Mouse (Mus musculus): ENCODE data around the gene Stim2. TPM values are rescaled to one million over a fixed set of nuclear protein-coding genes. Genes with fewer than 3 reads are reported as not detected.
A peak's percentile ranks its signal among the peaks of the same experiment; 100 is the strongest.

Stim2 gene
- 10 to 100 TPM; 70.2 to 77.6 TPM for total RNA-seq (2021)

DNA sequence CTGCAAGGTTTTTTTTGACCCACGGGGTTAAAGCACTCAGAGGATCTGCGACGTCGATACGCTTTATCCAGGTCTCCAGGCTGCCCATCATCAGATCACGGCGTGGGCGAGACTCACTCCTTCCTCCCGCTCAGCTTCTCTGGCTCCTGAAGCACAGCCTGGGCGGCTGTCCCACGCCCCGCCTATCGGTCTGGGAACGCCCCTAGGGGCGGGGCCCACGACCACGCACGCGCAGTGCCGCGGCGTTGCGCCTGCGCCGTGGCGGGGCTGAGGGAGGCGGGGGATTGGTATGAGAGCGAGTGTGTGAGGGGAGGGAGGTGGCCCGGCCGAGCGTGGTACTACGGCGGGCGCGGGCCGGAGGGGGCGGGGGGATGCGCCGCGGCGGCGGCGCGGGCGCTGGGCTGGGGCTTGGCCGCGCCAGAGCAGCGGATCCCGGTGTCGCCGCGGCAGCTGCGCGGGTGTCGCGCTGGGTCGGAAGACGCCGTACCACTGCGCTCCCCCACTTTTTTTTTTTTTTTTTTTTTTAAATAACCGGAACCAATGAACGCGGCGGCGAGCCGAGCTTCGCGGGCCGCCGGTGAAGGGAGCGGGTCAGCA is at the start of gene Stim2:
Gene Stim2 (plus strand): TSS at position 354 of the 597 bp plus-strand sequence.
- peak; percentile 95 to 97 for DNase-seq (ENCODE audit: low spot score in 2 of 2)
- intact Hi-C loops (cut with DNase I): loop anchor here (2.0 to 5.0 kb wide), 5 partner anchors 49 to 406 kb away; no protein-coding TSS in a partner anchor

DNA sequence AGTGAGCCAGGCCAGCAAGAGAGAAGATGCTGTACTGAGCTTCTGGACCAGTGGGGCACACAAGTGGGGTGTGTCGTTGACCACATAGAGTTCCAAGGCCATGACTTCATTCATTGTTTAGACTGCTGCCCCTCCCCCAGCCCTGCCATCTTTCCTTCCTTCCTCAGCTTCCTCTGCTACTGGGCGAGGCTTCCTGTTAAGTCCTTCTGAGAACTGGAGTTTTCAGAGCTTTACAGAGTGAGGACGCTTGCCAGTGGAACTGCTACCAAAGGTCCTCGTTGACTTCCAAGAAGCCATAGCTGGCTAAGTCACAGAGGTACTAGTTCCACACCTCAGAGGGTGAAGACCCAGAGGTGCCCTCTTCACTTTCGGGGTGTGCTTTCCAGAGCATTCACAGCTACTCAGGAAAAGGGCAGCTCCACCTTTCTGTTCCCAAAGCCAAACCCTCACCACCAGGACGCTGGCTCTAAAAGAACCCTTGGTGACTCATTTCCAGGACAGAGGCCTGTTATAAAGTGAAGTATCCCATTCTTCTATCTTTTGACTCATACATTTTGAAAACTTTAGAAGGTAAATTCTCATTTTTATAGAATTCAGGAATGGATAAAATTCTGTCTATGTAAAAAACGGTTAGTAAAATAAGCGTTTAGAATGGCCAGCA is 49.6 kb upstream of the Stim2 start:
- intact Hi-C loops (cut with DNase I): no loop called here
- no peak for DNase-seq (ENCODE audit: low spot score in 2 of 2)

GRCm38 (mm10) chr5:53950189-53950588 is 48.1 kb upstream of the Stim2 start:
- DNase-seq (ENCODE audit: low spot score in 2 of 2): no peak

GRCm38 (mm10) chr5:53953216-53953615 is 45.1 kb upstream of the Stim2 start:
- intact Hi-C loops (cut with DNase I): no loop called here

More at GRCm38 (mm10) chr5:53950189-53950588, 48.1 kb upstream of the Stim2 start:
- intact Hi-C loops (cut with DNase I): no loop called here

GRCm38 (mm10) chr5:53953797-53954196 is 44.5 kb upstream of the Stim2 start:
- no peak for DNase-seq (ENCODE audit: low spot score in 2 of 2)
- intact Hi-C loops (cut with DNase I): no loop called here

More at GRCm38 (mm10) chr5:53953216-53953615, 45.1 kb upstream of the Stim2 start:
- no peak for DNase-seq (ENCODE audit: low spot score in 2 of 2)

DNA sequence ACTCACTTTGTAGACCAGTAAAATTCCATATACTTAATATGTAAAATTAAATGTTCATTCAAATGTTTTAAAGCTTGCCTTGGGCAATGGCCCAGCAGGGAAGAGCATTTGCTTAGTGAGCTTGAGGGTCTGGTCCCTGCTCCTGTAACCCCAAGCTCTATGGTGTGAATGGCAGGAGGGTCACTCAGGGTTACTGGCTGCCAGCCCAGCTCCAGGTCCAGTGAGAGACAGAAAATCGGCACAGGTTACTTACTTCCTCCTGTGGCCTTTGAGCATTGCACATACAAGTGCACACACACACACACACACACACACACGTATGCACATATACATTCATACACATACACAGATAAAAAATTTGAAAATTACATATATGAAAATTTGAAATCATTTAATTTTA is 42.3 kb upstream of the Stim2 start:
- intact Hi-C loops (cut with DNase I): no loop called here
- DNase-seq (ENCODE audit: low spot score in 2 of 2): no peak

GRCm38 (mm10) chr5:53956396-53957314 is 41.6 kb upstream of the Stim2 start:
- intact Hi-C loops (cut with DNase I): no loop called here
- DNase-seq (ENCODE audit: low spot score in 2 of 2): no peak

DNA sequence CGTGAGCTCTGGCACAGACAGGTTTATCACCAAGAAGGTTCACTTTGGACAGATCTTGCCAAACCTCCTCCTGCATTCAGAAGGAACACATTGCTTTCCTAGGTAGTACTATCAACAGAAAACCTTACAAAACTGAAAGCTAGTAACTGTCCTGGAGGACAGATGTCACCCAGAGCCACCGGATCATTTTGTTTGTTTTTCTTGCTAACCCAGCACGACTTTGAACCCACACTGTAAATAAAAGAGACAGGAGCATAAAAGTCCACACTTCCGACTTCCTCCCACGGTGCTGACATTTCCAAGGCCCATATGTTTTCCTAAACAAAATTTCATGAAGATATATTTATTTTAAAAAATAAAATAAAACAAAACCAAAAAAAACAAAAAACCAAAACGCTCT is 41.0 kb upstream of the Stim2 start:
- intact Hi-C loops (cut with DNase I): no loop called here
- DNase-seq (ENCODE audit: low spot score in 2 of 2): no peak

DNA sequence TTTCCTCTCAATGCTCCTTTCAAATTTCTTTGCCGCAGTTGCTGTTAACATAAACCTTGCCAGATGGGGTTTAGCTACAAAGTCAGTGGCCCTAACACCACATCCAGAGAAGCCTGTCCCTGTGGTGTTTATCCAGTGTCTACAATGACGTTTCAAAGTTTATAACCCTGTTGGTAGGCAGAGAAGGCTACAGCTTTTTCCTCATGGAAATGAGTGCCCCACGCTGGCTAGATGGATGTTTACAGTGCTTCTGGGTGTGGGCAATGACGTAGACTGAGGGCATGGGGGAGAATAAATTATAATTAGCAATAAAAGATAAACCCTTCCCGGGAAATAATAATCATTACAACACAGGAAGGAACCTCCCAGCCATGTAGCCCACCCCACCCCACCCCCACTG is 37.1 kb upstream of the Stim2 start:
- DNase-seq (ENCODE audit: low spot score in 2 of 2): no peak
- intact Hi-C loops (cut with DNase I): no loop called here

DNA sequence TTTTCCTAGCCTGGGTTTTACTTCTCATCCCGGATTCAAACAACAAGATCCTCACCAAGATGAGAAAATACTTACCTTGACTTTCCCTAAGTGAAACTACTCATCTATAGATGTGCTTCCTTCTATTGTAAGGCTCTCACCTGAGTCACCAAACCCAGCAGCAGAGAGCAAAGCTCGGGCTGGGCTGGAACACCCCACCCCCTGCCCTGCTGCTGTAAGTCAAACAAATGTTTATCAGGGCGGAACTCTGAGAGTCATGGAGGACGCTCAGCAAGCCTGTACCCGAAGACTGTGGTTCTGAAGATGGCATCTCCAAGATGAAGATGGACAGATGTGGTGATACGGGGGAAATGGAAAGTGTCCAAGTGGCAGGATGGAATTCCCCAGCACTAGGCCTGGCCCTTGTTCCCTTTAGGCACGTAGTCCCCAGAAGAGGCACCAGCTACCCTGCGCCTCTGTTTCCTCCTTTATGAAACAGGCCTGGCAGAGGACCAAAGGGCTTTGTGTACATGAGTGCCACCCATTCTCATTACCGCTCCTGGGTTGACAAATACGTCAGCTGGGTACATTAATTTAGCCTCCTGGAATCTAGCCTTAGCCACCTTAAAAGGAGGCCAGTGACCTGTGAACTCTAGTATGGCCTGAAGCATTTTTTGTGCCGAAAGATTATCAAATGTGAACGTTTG is 36.3 kb upstream of the Stim2 start:
- no peak for DNase-seq (ENCODE audit: low spot score in 2 of 2)
- intact Hi-C loops (cut with DNase I): no loop called here

GRCm38 (mm10) chr5:53965656-53966055 is 32.6 kb upstream of the Stim2 start:
- intact Hi-C loops (cut with DNase I): no loop called here
- no peak for DNase-seq (ENCODE audit: low spot score in 2 of 2)

- DNase-seq (ENCODE audit: low spot score in 2 of 2): no peak
- intact Hi-C loops (cut with DNase I): no loop called here
Measured at GRCm38 (mm10) chr5:53967560-53967959, 30.7 kb upstream of the Stim2 start.

- DNase-seq (ENCODE audit: low spot score in 2 of 2): no peak
- intact Hi-C loops (cut with DNase I): no loop called here
Measured at GRCm38 (mm10) chr5:53970178-53970577, 28.1 kb upstream of the Stim2 start.

- intact Hi-C loops (cut with DNase I): no loop called here
- no peak for DNase-seq (ENCODE audit: low spot score in 2 of 2)
Measured at GRCm38 (mm10) chr5:53971201-53971600, 27.1 kb upstream of the Stim2 start.

GRCm38 (mm10) chr5:53972905-53973304 is 25.4 kb upstream of the Stim2 start:
- DNase-seq (ENCODE audit: low spot score in 2 of 2): no peak
- intact Hi-C loops (cut with DNase I): no loop called here

DNA sequence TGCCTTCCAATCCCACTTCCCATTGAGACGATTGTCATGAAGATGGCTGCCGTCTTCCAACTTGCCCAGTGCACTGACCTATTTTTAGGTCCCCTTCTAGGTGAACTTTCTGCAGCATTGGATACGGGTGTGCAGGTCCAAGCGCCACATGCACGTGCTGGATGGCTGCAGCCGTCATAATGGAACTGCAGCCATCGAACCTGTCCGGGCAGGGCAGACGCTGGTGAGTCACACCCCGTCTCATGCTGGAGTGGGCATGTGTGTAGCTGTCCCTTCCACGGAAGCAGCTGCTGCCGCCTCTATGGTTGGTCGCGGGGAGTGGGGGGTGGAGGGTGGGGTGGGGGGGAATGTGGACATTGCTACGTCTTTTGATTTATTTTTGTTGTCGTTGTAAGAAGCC is 21.8 kb upstream of the Stim2 start:
- intact Hi-C loops (cut with DNase I): no loop called here

GRCm38 (mm10) chr5:53977060-53977459 is 21.2 kb upstream of the Stim2 start:
- DNase-seq (ENCODE audit: low spot score in 2 of 2): no peak
- intact Hi-C loops (cut with DNase I): no loop called here

More for the DNA sequence above, 21.8 kb upstream of the Stim2 start:
- no peak for DNase-seq (ENCODE audit: low spot score in 2 of 2)

DNA sequence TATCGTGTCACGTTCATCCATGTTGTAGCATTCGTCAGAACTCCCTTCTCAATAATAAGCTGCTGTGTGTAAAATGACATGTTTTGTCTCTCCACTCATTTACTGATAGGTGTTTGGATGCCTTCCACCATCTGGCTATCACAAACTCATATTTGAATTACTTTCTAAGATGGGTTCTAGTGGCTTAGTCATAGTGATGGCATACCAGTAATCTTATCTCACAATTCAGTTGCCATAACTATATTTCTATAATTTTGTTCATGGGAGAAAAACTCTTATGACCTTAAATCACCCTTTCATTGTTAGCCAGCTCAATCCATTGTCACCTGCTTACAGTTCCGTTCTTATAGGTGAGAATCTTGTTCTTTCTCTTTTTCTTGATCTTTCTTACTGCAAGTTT is 14.9 kb upstream of the Stim2 start:
- DNase-seq (ENCODE audit: low spot score in 2 of 2): no peak
- intact Hi-C loops (cut with DNase I): no loop called here

- intact Hi-C loops (cut with DNase I): no loop called here
- DNase-seq (ENCODE audit: low spot score in 2 of 2): no peak
Measured at GRCm38 (mm10) chr5:53985632-53986031, 12.7 kb upstream of the Stim2 start.

- intact Hi-C loops (cut with DNase I): no loop called here
- DNase-seq (ENCODE audit: low spot score in 2 of 2): no peak
Measured at GRCm38 (mm10) chr5:53987496-53987895, 10.8 kb upstream of the Stim2 start.
